Mouse (Mus musculus) CD8-positive naive resting alpha-beta T cell, adult 57 days (primary cell): ENCODE results near the gene Chst1. TPM values are rescaled to one million over a fixed set of nuclear protein-coding genes. Genes with fewer than 3 reads are reported as not detected.

Source experiments
- total RNA-seq: library from RNA; stranded (reverse); gene quantifications from one replicate; pipeline ENCODE4 v1.2.4, GENCODE M21; 2023

The Chst1 gene
- total RNA-seq = 0.24 TPM

DNA sequence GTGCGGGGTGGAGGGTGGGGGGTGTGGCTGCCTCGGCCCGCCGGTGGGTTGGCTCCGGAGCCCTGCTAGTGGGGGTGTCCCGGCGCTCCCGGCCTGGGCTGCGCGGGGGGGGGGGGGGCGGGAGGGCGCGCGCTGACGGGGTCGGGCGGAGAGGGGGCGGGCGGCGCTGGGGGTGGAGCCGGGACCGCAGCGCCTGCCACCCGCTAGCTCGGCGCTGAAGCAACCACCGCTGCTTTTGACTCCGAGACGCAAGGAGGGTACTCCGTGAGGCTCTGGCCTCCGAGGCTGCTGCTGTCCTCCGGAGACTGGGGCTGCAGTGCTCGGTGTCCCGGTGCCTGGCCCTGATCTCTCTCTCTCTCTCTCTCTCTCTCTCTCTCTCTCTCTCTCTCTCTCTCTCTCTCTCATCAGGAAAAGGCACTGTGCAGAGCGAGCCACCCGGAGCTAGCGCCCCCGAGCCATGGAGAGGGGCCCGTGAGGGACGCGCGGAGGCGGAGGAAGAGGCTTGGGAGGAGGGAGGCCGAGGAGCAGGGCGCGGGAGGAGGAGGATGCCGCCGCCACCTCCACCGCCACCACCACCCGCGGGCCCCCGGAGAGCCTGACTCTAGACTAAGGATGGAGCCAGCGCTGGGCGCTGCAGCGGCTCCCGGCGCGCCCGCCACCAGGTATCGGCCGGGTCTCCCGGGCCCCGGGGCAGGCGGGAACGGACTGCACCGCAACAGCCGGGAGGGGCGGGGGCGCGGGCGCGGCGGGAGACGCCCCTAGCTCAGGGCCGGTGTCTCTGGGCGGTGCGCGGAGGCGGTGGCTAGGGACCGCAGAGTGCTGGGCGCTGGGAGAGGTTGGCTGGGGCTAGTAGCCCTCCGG is at the start of gene Chst1:
TSS of gene Chst1 (plus strand) at position 221 of the 861 bp plus-strand sequence.

Other genes with a start within 250 kb of the Chst1 start
- gene Pex16, start 225.0 kb upstream of the Chst1 start, total RNA-seq = 39.4 TPM
- gene Large2, start 224.8 kb upstream of the Chst1 start, total RNA-seq = 0.95 TPM
- gene 1700029I15Rik, start 217.2 kb upstream of the Chst1 start, total RNA-seq = 8.1 TPM
- gene Mapk8ip1, start 198.4 kb upstream of the Chst1 start, total RNA-seq = 0.80 TPM
- gene Cry2, start 165.7 kb upstream of the Chst1 start, total RNA-seq = 25.0 TPM
- gene Slc35c1, start 139.2 kb upstream of the Chst1 start, total RNA-seq = 28.4 TPM